Mouse (Mus musculus) left cerebral cortex, adult 8-10 months (tissue): ENCODE data around the gene Cdk17. TPM values are rescaled to one million over a fixed set of nuclear protein-coding genes. Genes with fewer than 3 reads are reported as not detected.

Experiments
- DNase-seq, 2 experiments: peaks; one replicate each; pipeline ENCODE4 v3.0.0; 2022; ENCODE audit warnings: low spot score in 2 of 2
- total RNA-seq, 4 experiments: library from RNA; stranded (reverse); gene quantifications; 2 replicates each; pipeline ENCODE4 v1.2.4; 2022

The Cdk17 gene
- total RNA-seq, 4 experiments from 2014 or later: 212 to 264 (median 240) TPM

DNA sequence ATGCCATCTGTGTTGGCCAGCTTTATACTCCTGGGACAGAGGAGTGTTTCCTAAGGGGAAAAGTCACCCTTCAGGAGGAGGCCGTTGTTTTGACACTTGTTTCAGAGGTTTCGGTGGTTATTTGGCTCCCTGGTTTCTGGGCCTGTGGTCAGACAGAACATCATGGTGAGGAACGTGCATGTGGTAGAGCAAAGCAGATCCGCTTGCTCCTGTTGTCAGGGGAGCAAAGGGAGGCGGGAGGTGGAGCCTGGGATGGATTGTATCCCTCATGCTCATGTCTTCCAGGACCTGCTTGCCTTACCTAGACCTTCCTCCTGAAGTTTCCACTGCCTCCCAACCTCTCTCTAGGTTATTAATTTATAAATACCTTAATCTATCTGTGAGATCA is 5.7 kb downstream of the Cdk17 start:
- no peak for DNase-seq

DNA sequence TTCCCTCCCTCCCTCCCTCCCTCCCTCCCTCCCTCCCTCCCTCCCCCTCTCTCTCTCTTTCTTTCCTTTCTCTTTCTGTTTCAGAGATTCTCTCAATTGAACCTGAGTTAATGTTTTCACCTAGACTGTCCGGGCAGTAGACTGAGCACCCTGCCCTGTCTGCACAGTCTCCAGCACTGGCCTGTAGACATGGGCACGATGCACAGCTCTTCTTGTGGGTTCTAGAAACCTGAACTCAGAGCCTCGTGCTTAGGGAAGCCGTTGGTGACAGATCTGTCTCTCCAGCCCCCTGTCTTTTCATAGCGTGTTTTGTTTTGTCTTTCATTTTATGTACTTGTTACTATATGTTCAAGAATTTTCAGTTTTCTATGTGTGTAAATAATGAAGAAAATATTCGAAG is 6.6 kb downstream of the Cdk17 start:
- no peak for DNase-seq

- DNase-seq: no peak
These were observed 7.4 kb downstream of the Cdk17 start for GRCm38 (mm10) chr10:93168067-93168466.

DNA sequence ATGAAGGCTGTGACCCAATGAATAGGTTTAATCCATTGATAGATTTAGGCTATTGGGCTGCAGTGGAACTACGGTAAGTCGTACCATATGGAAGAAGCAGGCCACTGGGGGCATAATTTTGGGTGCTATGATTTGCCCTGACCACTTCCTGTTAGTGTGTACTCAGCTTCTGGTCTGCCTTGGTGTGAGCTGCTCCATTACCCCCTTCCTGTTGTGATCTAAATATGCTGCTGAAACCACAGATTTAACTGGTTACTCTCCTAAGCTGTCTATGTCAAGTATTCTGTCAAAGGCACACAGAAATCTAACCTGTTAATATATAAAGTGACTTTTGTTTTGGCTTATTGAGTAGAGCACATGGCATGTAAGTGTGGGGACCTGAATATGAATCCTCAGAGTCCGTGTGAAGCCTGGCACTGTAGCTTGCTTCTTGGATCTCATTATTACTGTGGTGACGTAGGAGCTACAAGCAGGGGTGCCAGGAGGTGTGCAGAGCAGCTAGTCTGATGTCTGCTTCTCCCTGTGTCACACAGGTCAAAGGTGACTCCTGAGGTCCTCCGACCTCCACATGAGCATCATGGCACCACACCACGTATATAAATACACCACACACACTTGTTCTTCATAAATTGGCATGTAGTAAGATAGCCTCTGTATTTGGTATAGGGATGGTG is 10.6 kb downstream of the Cdk17 start:
- DNase-seq: no peak

- DNase-seq: no peak
These were observed 16.8 kb downstream of the Cdk17 start for GRCm38 (mm10) chr10:93177471-93177870.

GRCm38 (mm10) chr10:93177874-93178273 is 17.2 kb downstream of the Cdk17 start:
- no peak for DNase-seq

GRCm38 (mm10) chr10:93178662-93179061 is 18.0 kb downstream of the Cdk17 start:
- no peak for DNase-seq

GRCm38 (mm10) chr10:93179669-93180460 is 19.2 kb downstream of the Cdk17 start:
- no peak for DNase-seq

- no peak for DNase-seq
These were observed 23.8 kb downstream of the Cdk17 start for GRCm38 (mm10) chr10:93184351-93184976.

DNA sequence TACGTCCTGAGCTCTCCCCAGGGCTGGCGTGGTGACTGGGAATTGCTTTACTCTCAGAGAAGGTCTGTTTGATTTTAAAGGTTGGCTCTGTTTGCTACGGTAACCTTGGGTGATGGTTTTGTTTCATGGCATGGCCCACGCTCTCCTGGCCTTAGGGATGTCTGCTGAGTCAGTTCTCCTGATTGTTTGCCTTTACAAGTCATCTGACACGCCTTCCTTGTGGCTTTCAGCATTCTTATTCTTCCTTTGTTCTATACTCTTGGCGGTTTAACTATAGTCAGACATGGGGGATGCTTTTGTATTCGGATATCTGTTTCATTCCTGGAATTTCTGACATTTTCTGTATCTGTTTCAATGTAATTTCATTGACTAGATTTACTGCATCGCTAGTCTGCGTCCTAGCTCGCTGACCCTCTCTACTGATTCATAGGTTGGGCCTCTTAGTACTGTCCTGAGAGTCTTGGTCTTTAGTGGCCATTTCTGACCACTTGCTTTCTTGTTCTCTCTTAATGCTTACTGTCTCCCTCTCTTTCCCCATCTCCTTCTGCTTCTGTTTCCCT is 27.8 kb downstream of the Cdk17 start:
- no peak for DNase-seq

- DNase-seq: no peak
These were observed 30.0 kb downstream of the Cdk17 start for GRCm38 (mm10) chr10:93190475-93191262.

GRCm38 (mm10) chr10:93197092-93197491 is 36.4 kb downstream of the Cdk17 start:
- no peak for DNase-seq

- no peak for DNase-seq
These were observed 38.3 kb downstream of the Cdk17 start for GRCm38 (mm10) chr10:93198958-93199357.

DNA sequence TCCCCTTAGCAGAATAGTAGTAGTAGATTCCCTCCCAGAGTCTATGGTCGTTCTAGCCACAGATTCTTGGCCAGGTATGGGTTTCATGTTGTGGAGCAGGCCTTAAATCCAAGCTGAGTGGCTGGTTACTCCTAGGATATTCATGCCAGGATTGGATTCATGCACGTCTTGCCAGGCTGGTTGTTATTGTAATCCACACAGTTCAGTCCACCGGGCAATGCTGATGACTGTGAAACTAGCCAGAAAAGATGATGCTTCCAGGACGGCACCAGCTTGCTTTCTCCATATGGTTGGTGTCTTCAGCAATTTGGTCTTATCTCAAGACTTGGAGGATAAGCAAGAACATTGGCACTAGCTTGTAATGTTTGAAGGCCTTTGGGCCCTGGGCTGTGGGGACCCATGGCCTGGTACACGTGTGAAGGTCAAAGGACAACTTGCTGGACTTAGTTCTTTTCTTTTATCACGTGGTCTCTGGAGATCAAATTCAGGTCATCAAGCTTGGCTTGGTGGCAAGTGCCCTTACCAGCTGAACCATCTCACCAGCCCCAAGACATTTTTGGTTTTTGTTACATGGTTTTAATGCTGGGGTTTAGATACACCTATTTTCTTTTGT is 41.3 kb downstream of the Cdk17 start:
- DNase-seq: no peak

DNA sequence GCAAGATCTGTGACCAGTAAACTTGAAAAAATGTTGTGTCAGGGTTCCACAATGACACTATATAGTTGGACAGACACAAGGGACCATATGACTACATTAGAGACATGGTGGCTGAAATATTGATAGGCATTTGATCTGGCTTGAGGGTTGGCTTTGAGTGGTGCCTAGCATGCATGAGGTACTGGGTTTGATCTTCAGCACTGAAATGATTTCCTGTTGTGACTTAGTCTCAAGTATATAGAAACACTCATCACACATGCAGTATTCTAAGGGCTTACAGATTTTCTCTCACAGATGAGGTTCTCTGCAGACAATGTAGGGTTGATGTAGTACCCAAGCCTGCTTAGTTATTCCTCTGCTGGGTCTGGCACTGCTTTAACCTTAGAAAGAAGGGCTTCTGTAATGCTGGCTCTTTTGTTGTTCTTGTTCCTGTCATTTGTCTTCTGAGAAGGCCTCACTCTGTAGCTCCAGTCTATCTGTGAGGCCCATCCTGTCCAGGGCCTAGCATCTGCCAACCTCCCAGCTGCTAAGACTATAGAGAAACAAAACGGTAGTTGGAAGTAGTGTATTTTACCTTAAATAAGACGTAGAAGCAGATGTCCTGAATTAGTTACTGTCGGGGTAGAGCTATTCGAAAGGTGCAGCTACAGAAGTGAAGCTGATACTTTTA is 44.7 kb downstream of the Cdk17 start:
- DNase-seq: no peak

DNA sequence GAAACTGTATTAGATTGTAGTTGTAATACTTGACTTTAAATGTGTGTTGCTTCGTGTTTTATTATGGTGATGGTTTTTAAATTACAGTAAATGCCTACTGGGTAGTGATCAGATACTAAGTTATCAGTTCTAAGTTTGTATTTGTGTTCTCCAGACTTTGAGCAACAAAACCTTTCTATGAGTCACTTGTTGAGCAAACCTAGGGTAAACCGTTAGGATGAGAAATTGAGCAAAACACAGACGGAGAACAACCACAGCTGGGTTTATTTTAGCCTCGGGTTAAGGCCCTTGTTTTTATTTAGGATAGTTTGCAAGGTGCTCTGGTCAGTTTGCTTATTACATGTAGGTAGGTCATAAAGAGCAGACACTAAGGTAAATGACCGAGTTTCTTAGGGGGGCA is 46.5 kb downstream of the Cdk17 start:
- DNase-seq: no peak

DNA sequence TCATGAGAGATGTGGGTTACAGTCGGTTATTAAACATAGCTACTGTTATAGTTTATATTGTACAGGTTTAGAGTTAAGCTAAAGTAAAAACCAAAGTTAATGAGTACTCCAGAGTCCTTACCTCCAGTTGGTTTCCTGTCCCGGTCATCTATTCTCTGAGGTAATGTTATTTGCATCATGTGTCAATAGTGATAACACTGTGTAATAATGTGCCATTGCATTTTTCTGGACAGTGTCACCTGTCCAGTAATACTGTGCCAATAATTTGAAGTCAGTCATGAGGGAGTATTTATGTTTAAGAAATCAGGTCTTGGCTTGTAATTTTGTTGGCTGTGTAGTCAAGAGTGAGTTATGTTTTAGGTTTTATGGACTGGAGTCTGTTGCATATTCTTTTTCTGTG is 52.0 kb downstream of the Cdk17 start:
- no peak for DNase-seq

DNA sequence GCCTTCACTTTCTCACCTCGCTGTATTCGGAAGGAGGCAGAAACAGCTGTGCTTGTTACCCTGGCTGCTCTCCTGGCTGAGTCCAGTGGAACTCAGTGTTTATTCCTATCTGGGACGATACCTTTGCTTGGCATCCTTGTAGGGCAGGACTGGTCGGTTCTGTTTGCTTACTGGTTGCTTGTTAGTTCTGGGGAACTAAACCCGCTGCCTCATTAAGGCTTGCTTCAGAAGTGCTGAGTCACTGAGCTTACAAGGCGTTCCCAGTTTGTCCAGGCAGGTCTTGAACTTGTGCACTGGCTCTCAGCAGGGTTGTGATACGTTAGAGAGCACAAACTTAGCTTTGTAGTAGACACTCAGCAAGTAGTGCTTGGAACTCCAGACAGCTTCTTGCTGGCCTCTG is 52.7 kb downstream of the Cdk17 start:
- DNase-seq: no peak

DNA sequence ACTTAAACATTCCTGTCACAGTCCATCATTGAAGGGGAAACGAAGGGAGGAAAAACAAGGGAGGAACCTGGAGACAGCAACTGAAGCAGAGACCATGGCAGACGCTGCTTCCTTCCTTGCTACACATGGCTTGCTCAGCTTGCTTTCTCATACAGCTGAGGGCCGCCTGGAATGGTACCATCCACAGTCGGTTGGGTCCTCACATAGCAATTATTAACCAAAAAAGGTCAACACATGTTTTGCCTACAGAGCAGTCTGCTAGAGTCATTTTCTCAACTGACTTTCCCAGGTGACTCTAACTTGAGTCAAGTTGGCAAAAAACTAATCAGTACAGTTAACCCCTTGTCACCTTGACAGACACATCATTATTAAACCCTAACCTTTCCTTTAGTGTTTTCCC is 53.6 kb downstream of the Cdk17 start:
- no peak for DNase-seq

DNA sequence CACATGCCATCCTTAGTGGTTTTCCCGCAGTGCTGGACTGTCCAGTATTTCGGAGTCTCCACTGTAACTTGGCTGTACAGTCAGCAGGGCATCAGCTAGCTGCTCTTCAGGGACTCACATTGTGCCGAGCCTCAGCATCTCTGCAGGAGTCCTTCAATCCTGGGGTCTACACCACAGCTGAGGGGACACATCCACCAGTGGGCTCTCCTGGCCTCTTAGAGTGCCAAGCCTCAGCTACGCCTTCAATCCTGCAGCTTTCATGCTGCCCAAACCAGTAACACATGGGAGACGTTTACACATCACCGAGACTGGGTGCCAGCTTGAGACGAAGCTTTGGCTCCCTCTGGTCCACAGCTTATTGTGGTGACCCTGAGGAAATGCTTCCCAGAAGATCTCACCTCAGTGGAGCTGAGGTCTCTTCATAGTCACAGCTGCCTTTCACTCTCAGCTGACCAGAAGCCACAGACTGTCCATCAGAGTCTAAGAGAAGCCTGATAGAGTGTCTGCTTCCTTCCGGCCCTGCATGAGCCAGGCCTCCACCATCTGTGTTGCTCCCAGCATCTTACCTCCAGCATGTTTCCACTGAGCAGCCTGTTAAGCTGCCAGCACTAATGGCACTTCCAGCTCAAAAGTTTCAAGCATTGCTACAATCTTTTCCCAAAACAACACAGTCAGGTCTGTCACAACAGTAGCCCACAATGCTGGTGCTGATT is 54.5 kb downstream of the Cdk17 start:
- no peak for DNase-seq
